Mouse (Mus musculus): ENCODE measurements around the gene Trib2. TPM values are rescaled to one million over a fixed set of nuclear protein-coding genes. Genes with fewer than 3 reads are reported as not detected.

Gene Trib2
- polyA plus RNA-seq, 1 experiment from 2014 or later, result 5.2 TPM

DNA sequence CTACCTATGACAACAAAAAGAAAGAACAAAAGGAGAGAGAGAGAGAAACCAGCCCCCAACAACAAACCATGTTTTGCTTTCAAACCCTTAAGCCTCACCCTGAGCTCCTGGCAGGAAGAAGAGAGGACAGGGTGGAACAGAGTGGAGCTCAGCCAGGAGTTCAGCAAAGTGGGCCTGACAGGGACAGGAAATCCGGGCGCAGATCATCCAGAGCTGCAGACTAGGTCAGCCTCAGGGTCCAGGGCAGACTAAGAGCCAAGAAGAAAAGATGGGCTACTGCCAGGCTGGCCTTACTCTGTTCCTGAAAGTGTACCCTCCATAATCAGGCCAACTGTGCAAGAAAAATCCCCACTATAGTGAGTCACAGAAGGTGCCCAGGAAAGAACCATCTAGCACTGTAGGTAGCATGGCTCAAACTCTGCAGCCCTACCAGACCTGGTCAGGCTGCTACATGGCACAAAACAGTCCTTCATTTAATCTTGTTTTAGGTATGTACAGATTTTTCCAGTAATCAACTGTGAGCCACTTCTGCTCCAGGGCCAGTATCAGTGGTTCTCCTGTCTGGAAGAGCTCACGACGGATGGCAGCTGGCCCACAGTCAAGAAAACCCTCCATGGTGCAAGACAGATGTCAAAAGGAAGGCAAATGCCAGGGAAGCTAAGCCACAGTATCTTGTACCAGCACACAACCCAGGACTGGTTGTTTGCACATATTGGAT is 16.4 kb downstream of the Trib2 start:
- H3K27ac ChIP-seq, result no peak overlapping the region
- H3K4me3 ChIP-seq, result no peak overlapping the region
- H3K36me3 ChIP-seq, result no peaks in the 10 kb centered on the region
- 64% methylated on average over 4 of the region's 4 CpGs for WGBS (ENCODE audit: insufficient replicate concordance)
- no peak for ATAC-seq
- no peaks in the 10 kb centered on the region for H3K4me1 ChIP-seq
- H3K27me3 ChIP-seq (replicated peaks), result no peaks in the 10 kb centered on the region
- no peak overlapping the region for H3K4me2 ChIP-seq
- no peak overlapping the region for H3K9ac ChIP-seq
- H3K9me3 ChIP-seq (replicated peaks), result no peaks in the 10 kb centered on the region

DNA sequence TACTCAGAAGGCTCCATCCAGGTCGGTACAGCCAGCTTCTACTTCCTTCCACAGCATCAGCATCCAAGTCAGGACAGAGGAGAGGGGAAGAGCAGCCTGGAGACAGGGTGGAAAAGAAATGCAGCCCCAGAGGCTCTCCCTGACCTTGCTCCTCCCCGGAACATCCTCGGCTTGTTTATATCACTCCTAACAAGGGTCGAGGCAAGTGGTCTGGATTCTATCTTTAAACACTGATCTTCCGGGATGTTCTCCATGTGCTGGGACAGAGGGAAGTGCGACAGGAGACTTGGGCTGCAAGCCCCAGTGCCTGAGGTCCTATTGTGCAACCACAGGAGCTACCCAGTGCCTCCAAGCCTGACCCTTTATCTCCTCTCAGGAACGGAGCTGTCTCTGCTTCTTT is 18.7 kb downstream of the Trib2 start:
- ATAC-seq, result no peak
- WGBS (ENCODE audit: insufficient replicate concordance), result 51% methylated on average over 7 of the region's 7 CpGs

DNA sequence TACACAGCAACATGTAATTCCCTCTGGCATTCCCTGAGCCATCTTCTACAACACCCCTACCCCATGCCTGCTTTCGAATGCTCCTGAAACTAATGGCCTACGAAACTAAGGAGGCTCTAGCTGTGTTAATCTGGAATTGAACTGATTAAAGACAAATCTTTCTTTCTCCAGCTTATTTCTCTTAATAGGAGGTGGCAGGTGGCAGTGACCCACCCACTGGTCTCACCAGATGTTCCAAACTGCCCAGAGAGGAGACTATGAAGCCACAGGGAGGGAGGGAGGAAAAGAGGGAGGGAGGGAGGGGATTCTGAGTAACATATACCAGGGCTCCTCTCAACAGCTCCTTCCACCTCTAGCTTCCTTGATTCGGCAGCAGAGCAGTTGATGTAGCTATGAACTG is 20.8 kb downstream of the Trib2 start:
- Histone ChIP-seq H3K9ac (no peak overlapping the region), H3K4me2 (no peak overlapping the region), H3K27me3 (replicated peaks) (no peaks in the 10 kb centered on the region), H3K4me1 (no peaks in the 10 kb centered on the region), H3K36me3 (0 out of 2 replicates have a peak, but pooled peaks cover 4% of the 10 kb centered on the region), H3K27ac (no peak overlapping the region), H3K9me3 (replicated peaks) (no peaks in the 10 kb centered on the region), H3K4me3 (no peak overlapping the region)
- WGBS (ENCODE audit: insufficient replicate concordance), result 59% methylated on average over 3 of the region's 3 CpGs
- no peak for ATAC-seq

More for the DNA sequence above, 18.7 kb downstream of the Trib2 start:
- Histone ChIP-seq H3K36me3 (0 out of 2 replicates have a peak, but pooled peaks cover 4% of the 10 kb centered on the region), H3K4me2 (no peak overlapping the region), H3K9me3 (replicated peaks) (no peaks in the 10 kb centered on the region), H3K4me1 (no peaks in the 10 kb centered on the region), H3K4me3 (no peak overlapping the region), H3K27me3 (replicated peaks) (no peaks in the 10 kb centered on the region), H3K9ac (no peak overlapping the region), H3K27ac (no peak overlapping the region)

DNA sequence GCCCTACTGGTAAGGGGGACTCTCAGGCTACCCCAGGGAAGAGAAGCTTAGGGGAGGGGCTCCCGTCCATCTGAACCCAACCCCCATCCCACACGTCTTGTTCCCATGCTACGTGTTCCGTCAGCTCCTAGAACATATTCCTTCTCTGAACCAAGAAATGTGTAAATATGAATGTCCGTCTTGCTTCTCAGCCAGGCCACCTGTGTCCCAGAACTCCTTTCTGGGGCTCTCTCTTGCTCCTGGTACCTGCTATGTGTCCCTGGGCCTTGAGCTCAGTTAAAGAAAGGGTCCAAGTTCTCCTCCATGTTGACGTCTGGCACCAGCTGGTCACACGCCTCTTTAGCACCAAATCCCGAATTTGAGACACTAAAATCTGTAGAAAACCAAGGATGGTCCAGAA is 23.4 kb downstream of the Trib2 start:
- Histone ChIP-seq H3K9me3 (replicated peaks) (no peaks in the 10 kb centered on the region), H3K4me2 (no peak overlapping the region), H3K4me1 (no peaks in the 10 kb centered on the region), H3K36me3 (0 out of 2 replicates have a peak, but pooled peaks cover 4% of the 10 kb centered on the region), H3K4me3 (no peak overlapping the region), H3K9ac (no peak overlapping the region), H3K27ac (no peak overlapping the region), H3K27me3 (replicated peaks) (no peaks in the 10 kb centered on the region)
- ATAC-seq, result no peak
- 77% methylated on average over 8 of the region's 8 CpGs for WGBS (ENCODE audit: insufficient replicate concordance)

DNA sequence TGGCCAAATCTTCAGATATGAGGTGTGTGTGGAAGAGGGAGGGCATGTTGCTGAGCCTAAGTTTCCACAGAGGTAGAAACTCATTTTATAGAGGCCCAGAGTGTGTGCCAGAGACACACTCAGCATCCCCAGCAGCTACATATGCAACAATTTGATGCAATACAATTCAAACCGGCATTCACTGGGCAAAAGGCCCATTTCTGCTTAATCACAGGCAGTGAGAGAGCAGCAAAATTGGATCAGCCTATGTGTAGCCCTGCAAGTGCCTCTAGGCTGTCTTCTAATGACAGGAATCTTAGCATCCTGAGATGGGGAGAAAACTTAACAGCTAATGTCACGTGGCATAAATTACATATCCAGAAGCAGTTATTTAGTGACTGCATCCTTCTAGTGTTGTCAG is 26.5 kb downstream of the Trib2 start:
- Histone ChIP-seq H3K4me1 (no peaks in the 10 kb centered on the region), H3K36me3 (0 out of 2 replicates have a peak, but pooled peaks cover 4% of the 10 kb centered on the region), H3K27ac (no peak overlapping the region), H3K9me3 (replicated peaks) (no peaks in the 10 kb centered on the region), H3K4me3 (no peak overlapping the region), H3K9ac (no peak overlapping the region), H3K27me3 (replicated peaks) (no peaks in the 10 kb centered on the region), H3K4me2 (no peak overlapping the region)
- no peak for ATAC-seq
- WGBS (ENCODE audit: insufficient replicate concordance), result 58% methylated on average over 2 of the region's 2 CpGs

DNA sequence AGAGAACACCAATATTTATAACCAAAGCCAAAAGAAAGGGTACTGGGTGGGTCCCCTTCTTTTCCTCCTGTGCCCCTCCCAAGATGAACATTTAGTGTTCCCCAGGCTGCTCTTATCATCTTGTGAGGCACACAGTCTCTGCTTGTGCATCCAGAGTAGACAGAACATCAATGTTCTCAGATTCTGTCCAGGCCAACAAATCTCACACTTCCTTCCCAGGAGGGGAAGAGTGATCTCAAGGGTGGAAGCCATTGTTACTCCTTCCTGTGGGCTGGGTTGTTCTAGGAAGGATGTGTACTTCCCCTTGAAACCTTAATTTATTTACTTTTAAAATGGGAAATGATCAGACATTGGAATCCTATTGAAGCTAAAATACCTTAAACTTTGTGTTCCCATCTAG is 39.7 kb downstream of the Trib2 start:
- no peaks in the 10 kb centered on the region for H3K9me3 ChIP-seq (replicated peaks)
- no peaks in the 10 kb centered on the region for H3K27me3 ChIP-seq (replicated peaks)
- H3K4me1 ChIP-seq, result no peaks in the 10 kb centered on the region
- no peak overlapping the region for H3K4me2 ChIP-seq
- H3K27ac ChIP-seq, result no peak overlapping the region
- H3K9ac ChIP-seq, result no peak overlapping the region
- ATAC-seq, result no peak
- H3K36me3 ChIP-seq, result no peaks in the 10 kb centered on the region
- H3K4me3 ChIP-seq, result no peak overlapping the region

DNA sequence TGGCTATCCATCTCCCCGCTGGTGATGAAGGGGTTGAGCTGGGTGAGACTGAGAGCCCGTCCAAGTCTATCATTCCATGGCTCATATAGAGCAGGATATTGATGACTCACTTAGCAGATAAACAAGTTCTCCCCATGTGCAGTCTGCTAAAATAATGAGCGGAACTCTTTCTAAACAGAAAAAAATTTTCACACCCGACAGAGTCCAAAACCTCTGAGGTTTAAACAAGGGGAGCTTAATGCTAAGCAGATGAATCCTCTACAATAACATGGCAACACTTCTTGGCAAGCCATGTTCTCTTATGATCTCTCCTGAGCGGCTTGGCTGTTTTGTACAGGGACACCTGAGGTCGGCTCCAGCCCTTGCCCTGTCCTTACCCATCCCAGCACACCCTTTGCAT is 45.0 kb downstream of the Trib2 start:
- Histone ChIP-seq H3K36me3 (no peaks in the 10 kb centered on the region), H3K27me3 (replicated peaks) (no peaks in the 10 kb centered on the region), H3K4me2 (no peak overlapping the region), H3K27ac (no peak overlapping the region), H3K4me1 (no peaks in the 10 kb centered on the region), H3K4me3 (no peak overlapping the region), H3K9me3 (replicated peaks) (no peaks in the 10 kb centered on the region), H3K9ac (no peak overlapping the region)
- 67% methylated on average over 6 of the region's 6 CpGs for WGBS (ENCODE audit: insufficient replicate concordance)
- ATAC-seq, result no peak

DNA sequence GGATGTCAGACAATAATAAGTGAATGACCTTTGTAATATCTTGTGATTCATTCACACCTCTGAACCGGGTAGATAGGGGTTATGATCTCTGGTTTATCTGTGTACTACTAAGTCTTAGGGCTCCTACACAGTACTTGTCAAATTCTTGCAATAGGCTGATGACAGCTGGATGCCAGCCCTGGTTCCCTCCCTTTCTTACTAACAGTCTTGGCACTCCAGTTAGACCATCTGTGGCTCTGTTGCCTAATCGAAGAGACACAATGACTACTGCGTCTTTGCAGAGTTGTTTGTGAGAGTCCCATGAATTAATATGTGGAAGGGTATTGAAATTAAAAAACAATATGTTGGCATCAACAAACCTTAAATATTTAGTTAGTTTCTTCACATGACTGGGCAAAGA is 48.2 kb downstream of the Trib2 start:
- Histone ChIP-seq H3K27ac (no peak overlapping the region), H3K4me2 (no peak overlapping the region), H3K9ac (no peak overlapping the region), H3K27me3 (replicated peaks) (no peaks in the 10 kb centered on the region), H3K9me3 (replicated peaks) (no peaks in the 10 kb centered on the region), H3K36me3 (no peaks in the 10 kb centered on the region), H3K4me3 (no peak overlapping the region), H3K4me1 (no peaks in the 10 kb centered on the region)
- no peak for ATAC-seq
- WGBS (ENCODE audit: insufficient replicate concordance), result 65% methylated on average over 3 of the region's 3 CpGs

DNA sequence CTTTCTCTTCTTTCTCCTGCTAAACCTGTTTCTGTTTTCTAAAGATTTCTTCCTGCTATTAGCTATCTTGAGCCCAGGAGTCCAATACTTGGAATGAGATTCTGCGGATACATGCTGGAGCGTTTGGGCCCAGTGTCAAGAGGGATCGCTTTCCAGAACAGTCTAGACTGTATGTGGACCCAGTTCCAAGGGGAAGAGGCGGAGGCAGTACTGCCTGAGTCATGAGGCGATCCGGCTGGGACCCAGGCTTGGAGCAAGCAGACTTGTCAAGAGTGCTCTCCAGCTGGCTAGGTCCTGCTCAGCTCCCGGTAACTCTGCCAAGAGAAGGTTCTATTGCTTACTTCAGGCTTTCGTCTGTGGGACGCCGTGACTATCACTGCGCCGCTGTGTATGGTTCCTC is 50.7 kb downstream of the Trib2 start:
- Histone ChIP-seq H3K36me3 (no peaks in the 10 kb centered on the region), H3K4me1 (no peaks in the 10 kb centered on the region), H3K9ac (no peak overlapping the region), H3K4me2 (no peak overlapping the region), H3K4me3 (no peak overlapping the region), H3K27me3 (replicated peaks) (no peaks in the 10 kb centered on the region), H3K27ac (no peak overlapping the region), H3K9me3 (replicated peaks) (no peaks in the 10 kb centered on the region)
- no peak for ATAC-seq
- 75% methylated on average over 12 of the region's 12 CpGs for WGBS (ENCODE audit: insufficient replicate concordance)

DNA sequence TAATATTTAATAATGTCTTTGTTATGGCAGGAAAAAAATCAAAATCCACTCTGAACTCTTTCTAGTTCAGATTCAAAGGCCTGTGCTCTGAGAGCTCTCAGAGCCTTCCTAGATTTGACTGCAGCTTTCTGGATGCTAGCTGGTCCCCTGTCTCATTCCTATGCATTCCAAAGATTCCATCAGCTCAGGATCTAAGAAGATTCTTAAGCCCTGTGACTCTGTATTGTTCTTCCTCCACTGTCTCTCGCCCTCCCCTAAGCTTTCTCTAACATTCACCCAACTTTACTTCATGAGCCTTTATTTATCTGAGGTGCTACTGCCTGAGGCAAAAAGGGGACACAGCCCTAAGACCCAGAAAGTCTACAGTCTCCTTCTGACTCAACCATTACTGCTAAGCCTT is 51.5 kb downstream of the Trib2 start:
- Histone ChIP-seq H3K9ac (no peak overlapping the region), H3K4me1 (no peaks in the 10 kb centered on the region), H3K27me3 (replicated peaks) (no peaks in the 10 kb centered on the region), H3K4me3 (no peak overlapping the region), H3K27ac (no peak overlapping the region), H3K4me2 (no peak overlapping the region), H3K9me3 (replicated peaks) (no peaks in the 10 kb centered on the region), H3K36me3 (no peaks in the 10 kb centered on the region)
- WGBS (ENCODE audit: insufficient replicate concordance), result 19% methylated on average over 1 of the region's 1 CpGs
- no peak for ATAC-seq

DNA sequence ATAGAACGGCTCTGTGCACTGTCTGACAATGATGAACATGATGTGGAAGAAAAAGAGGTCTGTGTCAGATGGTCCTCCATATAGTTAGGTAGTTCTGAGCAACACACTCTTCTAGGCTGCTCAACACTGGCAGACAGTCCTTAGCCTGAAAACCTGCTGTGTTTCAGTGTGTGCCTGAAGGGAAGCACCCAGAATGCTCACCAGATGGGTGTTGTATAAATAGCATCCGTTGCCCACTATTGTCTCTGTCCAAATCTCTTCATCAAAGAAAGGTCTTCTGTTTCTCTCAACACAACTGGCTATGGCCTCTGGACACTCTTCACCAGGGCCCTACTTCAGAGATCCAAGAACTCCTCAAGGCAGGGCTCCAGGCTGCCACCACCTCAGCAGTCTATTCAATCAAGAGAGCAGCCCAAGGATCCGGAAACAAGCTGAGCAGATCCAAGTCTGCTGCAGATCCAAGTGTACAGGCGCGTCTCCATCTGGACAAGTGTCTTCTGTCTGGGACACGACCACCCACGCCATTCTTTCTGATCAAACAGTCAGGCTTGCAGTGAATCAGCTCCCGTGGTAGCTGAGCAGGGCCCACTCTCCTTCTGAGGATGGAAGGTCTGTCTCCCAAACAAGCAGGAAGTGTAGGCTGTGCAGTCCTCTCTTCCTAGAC is 55.1 kb downstream of the Trib2 start:
- Histone ChIP-seq H3K9me3 (replicated peaks) (no peaks in the 10 kb centered on the region), H3K4me3 (no peak overlapping the region), H3K4me2 (no peak overlapping the region), H3K9ac (no peak overlapping the region), H3K36me3 (no peaks in the 10 kb centered on the region), H3K27ac (no peak overlapping the region), H3K4me1 (no peaks in the 10 kb centered on the region), H3K27me3 (replicated peaks) (no peaks in the 10 kb centered on the region)
- ATAC-seq, result no peak
- 61% methylated on average over 8 of the region's 8 CpGs for WGBS (ENCODE audit: insufficient replicate concordance)

DNA sequence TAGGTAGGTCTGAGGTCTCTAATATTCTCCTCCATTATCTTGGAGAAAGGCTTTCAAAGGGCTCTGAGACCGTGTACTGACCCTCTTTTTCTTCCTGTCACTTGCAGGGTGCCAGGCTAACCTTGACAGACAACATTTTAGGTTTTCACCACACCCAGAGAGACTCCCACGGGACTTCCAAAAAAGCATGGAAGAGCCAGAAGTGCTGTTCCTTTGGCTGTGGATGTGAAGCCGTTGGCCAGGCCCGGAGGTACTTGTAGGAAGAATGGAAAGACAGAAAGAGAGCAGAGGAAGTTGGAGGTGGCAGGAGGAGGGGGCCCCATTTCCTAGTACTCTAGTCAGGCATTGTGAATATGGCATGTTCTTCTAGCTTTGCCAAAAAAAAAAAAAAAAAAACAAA is 56.0 kb downstream of the Trib2 start:
- H3K27ac ChIP-seq, result no peak overlapping the region
- H3K4me2 ChIP-seq, result no peak overlapping the region
- no peak for ATAC-seq
- 58% methylated on average over 4 of the region's 4 CpGs for WGBS (ENCODE audit: insufficient replicate concordance)
- H3K27me3 ChIP-seq (replicated peaks), result no peaks in the 10 kb centered on the region
- H3K4me3 ChIP-seq, result no peak overlapping the region
- no peaks in the 10 kb centered on the region for H3K9me3 ChIP-seq (replicated peaks)
- no peaks in the 10 kb centered on the region for H3K4me1 ChIP-seq
- H3K36me3 ChIP-seq, result no peaks in the 10 kb centered on the region
- H3K9ac ChIP-seq, result no peak overlapping the region

DNA sequence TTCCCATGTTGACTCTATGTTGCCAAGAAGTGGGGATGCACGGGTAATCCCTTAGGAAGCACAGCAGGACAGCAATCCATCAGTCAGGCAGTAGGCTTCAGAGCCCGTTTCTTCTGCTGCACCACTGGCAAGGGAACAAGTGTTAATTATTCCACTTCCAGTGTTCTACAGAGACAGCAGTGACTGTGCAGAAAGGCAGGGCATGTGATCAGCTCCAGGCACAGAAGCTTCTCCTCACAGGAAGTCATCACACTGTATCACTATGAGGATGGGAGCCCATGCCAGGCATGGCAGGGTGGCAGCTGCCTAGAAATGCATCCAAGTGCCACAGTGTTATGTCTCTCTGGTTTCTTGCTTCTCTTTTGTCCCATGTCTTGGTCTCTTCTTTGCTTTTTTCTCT is 57.9 kb downstream of the Trib2 start:
- no peaks in the 10 kb centered on the region for H3K27me3 ChIP-seq (replicated peaks)
- H3K4me2 ChIP-seq, result no peak overlapping the region
- no peak overlapping the region for H3K9ac ChIP-seq
- WGBS (ENCODE audit: insufficient replicate concordance), result 46% methylated on average over 2 of the region's 2 CpGs
- H3K9me3 ChIP-seq (replicated peaks), result no peaks in the 10 kb centered on the region
- H3K4me3 ChIP-seq, result no peak overlapping the region
- H3K36me3 ChIP-seq, result no peaks in the 10 kb centered on the region
- no peak overlapping the region for H3K27ac ChIP-seq
- H3K4me1 ChIP-seq, result no peaks in the 10 kb centered on the region
- ATAC-seq, result no peak
